In the genomic region with DNA sequence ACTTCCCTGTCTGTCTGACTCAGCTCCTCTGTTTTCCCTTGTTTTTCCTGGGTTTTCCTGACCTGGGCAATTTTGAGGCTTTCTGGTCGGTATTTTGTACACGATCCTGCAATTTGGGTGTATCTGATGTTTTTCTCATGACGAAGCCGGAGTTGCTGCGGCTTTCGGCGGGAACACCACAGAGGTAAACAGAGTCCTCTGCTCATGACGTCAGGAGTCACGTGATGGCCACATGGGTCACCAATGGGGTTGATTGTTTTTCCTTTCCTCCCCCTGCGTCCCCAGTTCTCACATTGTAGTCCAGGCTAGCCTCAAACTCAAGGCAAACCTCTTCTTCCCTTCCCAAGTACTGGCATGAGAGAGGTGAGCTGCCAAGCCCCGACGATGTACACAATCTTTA, we compare ENCODE assay signal across 24 mouse cellular contexts. TPM values are rescaled to one million over a fixed set of nuclear protein-coding genes. Genes with fewer than 3 reads are reported as not detected.
DNase-seq lines count a peak whose midpoint lies in the region; ATAC-seq and TF ChIP-seq lines count a peak whose summit lies in the region.
"Had no signal": no experiment of that assay in that cellular context is flagged by ENCODE, and none has a peak within 500 bp of the region (broad histone marks: within the 10 kb centered on the region; RNA-seq: fewer than 3 reads in every experiment).

No protein-coding gene starts in this region.

- H3K27ac ChIP-seq in liver, adult 2 months (replicated peaks; ENCODE audit: insufficient read depth, low read depth, low read length), result peak overlapping the region; percentile 1; the same call in 1 of the 2 replicates
- no peak overlapping the region for H3K27ac ChIP-seq in liver, embryonic 12.5 days
- H3K27ac ChIP-seq in CH12.LX (ENCODE audit: insufficient read depth, low read depth), result no peak overlapping the region
- H3K27ac ChIP-seq in intestine, postnatal 0 days (ENCODE audit: low read depth, low read length), result no peak overlapping the region
- H3K27ac ChIP-seq: embryonic facial prominence, embryonic 12.5 days; heart, adult 2 months; hindbrain, postnatal 0 days; limb, embryonic 13.5 days; liver, embryonic 15.5 days; macrophage; midbrain, embryonic 15.5 days; neural tube, embryonic 13.5 days had no signal

- H3K9me3 ChIP-seq in liver, embryonic 12.5 days (replicated peaks), result peaks cover 11% of the 10 kb centered on the region
- peaks cover 29% of the 10 kb centered on the region for H3K9me3 ChIP-seq in CH12.LX (replicated peaks; ENCODE audit: low read length)
- no peaks in the 10 kb centered on the region for H3K9me3 ChIP-seq in intestine, postnatal 0 days (ENCODE audit: control insufficient read depth)
- H3K9me3 ChIP-seq: embryonic facial prominence, embryonic 12.5 days; limb, embryonic 13.5 days; liver, embryonic 15.5 days; midbrain, embryonic 15.5 days; neural tube, embryonic 13.5 days had no signal

- H3K36me3 ChIP-seq in liver, adult 2 months (ENCODE audit: control insufficient read depth, insufficient read depth, low read length), result no peaks in the 10 kb centered on the region
- no peaks in the 10 kb centered on the region for H3K36me3 ChIP-seq in liver, embryonic 12.5 days
- H3K36me3 ChIP-seq in CH12.LX (replicated peaks in 1 of 2; ENCODE audit: control insufficient read depth in 1 of 2, insufficient read depth in 1 of 2, low read length in 1 of 2), result no peaks in the 10 kb centered on the region
- peaks cover 12% of the 10 kb centered on the region; the same call in 1 of the 2 replicates for H3K36me3 ChIP-seq in intestine, postnatal 0 days (ENCODE audit: control insufficient read depth, insufficient read depth)
- H3K36me3 ChIP-seq: liver, embryonic 15.5 days; midbrain, embryonic 15.5 days; neural tube, embryonic 13.5 days had no signal

- H3K4me3 ChIP-seq in liver, adult 2 months (ENCODE audit: insufficient read depth, low read depth, low read length), result no peak overlapping the region
- H3K4me3 ChIP-seq in liver, embryonic 12.5 days, result no peak overlapping the region
- no peak overlapping the region for H3K4me3 ChIP-seq in CH12.LX (replicated peaks in 1 of 3; ENCODE audit: low read depth in 2 of 3, low read length in 2 of 3, poor library complexity in 1 of 3)
- peak overlapping the region; percentile 24; the same call in 1 of the 2 replicates for H3K4me3 ChIP-seq in intestine, postnatal 0 days (ENCODE audit: low read depth, low read length)
- H3K4me3 ChIP-seq: embryonic facial prominence, embryonic 12.5 days; heart, adult 2 months; liver, embryonic 15.5 days; midbrain, embryonic 15.5 days; neural tube, embryonic 13.5 days had no signal

- TF ChIP-seq CTCF in liver, adult 2 months (IDR thresholded peaks at IDR 0.05; ENCODE audit: low read depth, low read length), result no peak
- no peak for TF ChIP-seq CTCF in CH12.LX (conservative IDR thresholded peaks at IDR 0.05 in 1 of 2, IDR thresholded peaks at IDR 0.05 in 1 of 2; ENCODE audit: low read depth in 2 of 2, low read length in 2 of 2)
- no peak for TF ChIP-seq CTCF in intestine, postnatal 0 days (IDR thresholded peaks at IDR 0.05; ENCODE audit: low read depth)

- peaks cover 3% of the 10 kb centered on the region; the same call in 1 of the 2 replicates for H3K4me1 ChIP-seq in liver, adult 2 months (ENCODE audit: control insufficient read depth, insufficient read depth, low read length)
- H3K4me1 ChIP-seq in liver, embryonic 12.5 days, result no peaks in the 10 kb centered on the region
- no peaks in the 10 kb centered on the region; a peak in 1 of 4 replicates for H3K4me1 ChIP-seq in CH12.LX (ENCODE audit: control insufficient read depth in 1 of 2, insufficient read depth in 2 of 2)
- H3K4me1 ChIP-seq in intestine, postnatal 0 days (replicated peaks; ENCODE audit: control insufficient read depth, insufficient read depth, low read length), result 0 out of 2 replicates have a peak, but pooled peaks cover 4% of the 10 kb centered on the region
- H3K4me1 ChIP-seq: liver, embryonic 15.5 days; midbrain, embryonic 15.5 days had no signal

- TF ChIP-seq POLR2A in liver, adult 2 months (IDR thresholded peaks at IDR 0.05; ENCODE audit: extremely low read depth, insufficient read depth, low read length), result no peak
- TF ChIP-seq POLR2A in CH12.LX (IDR thresholded peaks at IDR 0.05; ENCODE audit: low read depth, low read length), result no peak

- dilution Hi-C loops in CH12.LX (cut with MboI; ENCODE audit: extremely low pct_ligation_motif_present, extremely low pct_unique_long_range_greater_than_20kb, low sequenced_read_pairs), result no loop called here

- H3K79me2 ChIP-seq in liver, adult 2 months (ENCODE audit: control insufficient read depth, insufficient read depth, low read length), result no peaks in the 10 kb centered on the region
- H3K79me2 ChIP-seq in CH12.LX (replicated peaks; ENCODE audit: control insufficient read depth, extremely low read depth, insufficient read depth, poor library complexity, severe bottlenecking), result no peaks in the 10 kb centered on the region

- H3K9ac ChIP-seq in liver, adult 2 months (ENCODE audit: low read depth, low read length), result no peak overlapping the region
- H3K9ac ChIP-seq in liver, embryonic 12.5 days, result no peak overlapping the region
- no peak overlapping the region for H3K9ac ChIP-seq in CH12.LX (ENCODE audit: insufficient read depth, low read depth)
- H3K9ac ChIP-seq in intestine, postnatal 0 days (ENCODE audit: low read depth, low read length), result no peak overlapping the region
- H3K9ac ChIP-seq: embryonic facial prominence, embryonic 12.5 days; forebrain, postnatal 0 days; limb, embryonic 13.5 days; liver, embryonic 15.5 days; midbrain, embryonic 15.5 days; neural tube, embryonic 13.5 days had no signal

- no peaks in the 10 kb centered on the region for H3K27me3 ChIP-seq in liver, adult 2 months (ENCODE audit: control insufficient read depth, insufficient read depth, low read length)
- no peaks in the 10 kb centered on the region; the same call in 1 of the 2 replicates for H3K27me3 ChIP-seq in liver, embryonic 12.5 days (replicated peaks)
- H3K27me3 ChIP-seq in CH12.LX (replicated peaks), result peaks cover 61% of the 10 kb centered on the region
- H3K27me3 ChIP-seq in intestine, postnatal 0 days (replicated peaks; ENCODE audit: control insufficient read depth, insufficient read depth, low read length), result no peaks in the 10 kb centered on the region
- H3K27me3 ChIP-seq: embryonic facial prominence, embryonic 12.5 days; limb, embryonic 13.5 days; liver, embryonic 15.5 days; midbrain, embryonic 15.5 days; neural tube, embryonic 13.5 days had no signal

- WGBS in liver, adult 2 months, result 30% methylated on average over 12 of the region's 12 CpGs
- 65% methylated on average over 12 of the region's 12 CpGs for WGBS in liver, embryonic 12.5 days (ENCODE audit: insufficient replicate concordance)
- 62% methylated on average over 12 of the region's 12 CpGs for WGBS in intestine, postnatal 0 days

- peak; percentile 70 for DNase-seq in liver, adult 2 months (ENCODE audit: extremely low read depth, low read depth, low spot score)
- DNase-seq in CH12.LX (ENCODE audit: extremely low read depth) (no peak), R1 (ENCODE audit: low read depth, low spot score) (peak; percentile 59)
- DNase-seq in right cerebral cortex, adult 2 months (ENCODE audit: low spot score in 2 of 2), result no peak
- DNase-seq in cerebellum, postnatal 25 days, result no peak
- DNase-seq: B cell, adult 2 months; cerebellum, adult 11-12 months; cerebellum, postnatal 10 days; forebrain, postnatal 0 days; gastrocnemius, postnatal 25 days; kidney, adult 18-20 months; right cerebral cortex, postnatal 4 days had no signal

- in situ Hi-C loops in CH12.LX (cut with MboI; ENCODE audit: low pct_ligation_motif_present, low pct_unique_long_range_greater_than_20kb, low sequenced_read_pairs), result no loop called here

- no peak for TF ChIP-seq RAD21 in CH12.LX (IDR thresholded peaks at IDR 0.05; ENCODE audit: low read depth, low read length)

- H3K4me2 ChIP-seq in liver, embryonic 12.5 days, result no peak overlapping the region
- no peak overlapping the region for H3K4me2 ChIP-seq in CH12.LX (ENCODE audit: insufficient read depth, low read depth, poor library complexity, severe bottlenecking)
- H3K4me2 ChIP-seq in intestine, postnatal 0 days (replicated peaks; ENCODE audit: low read depth), result peak overlapping the region; percentile 57; the same call in 1 of the 2 replicates
- H3K4me2 ChIP-seq: embryonic facial prominence, embryonic 12.5 days; midbrain, embryonic 15.5 days; neural tube, embryonic 13.5 days had no signal

- no peak for ATAC-seq in liver, embryonic 12.5 days
- ATAC-seq in intestine, postnatal 0 days, result no peak
- no peak for ATAC-seq in frontal cortex, adult (ENCODE audit: low TSS enrichment)
- ATAC-seq: midbrain, embryonic 15.5 days had no signal

- TF ChIP-seq EP300 in CH12.LX (IDR thresholded peaks at IDR 0.05; ENCODE audit: low read length), result no peak

TF ChIP-seq in CH12.LX, 34 proteins besides CTCF, POLR2A, EP300 and RAD21:
- TF ChIP-seq BHLHE40 (IDR thresholded peaks at IDR 0.05; ENCODE audit: low read depth, low read length) (0 out of 2 replicates have a peak, but pooled peaks have one; percentile 6), SIN3A (IDR thresholded peaks at IDR 0.05; ENCODE audit: low read length) (no peak)

RNA-seq across cellular contexts. Expression of a gene that starts 20.1 kb away (rescaled TPM):
- 14.4 and 25.8 TPM in 2 replicates for total RNA-seq in liver, adult 2 months (2014; rRNA removed)
- polyA plus RNA-seq in liver, adult 2 months (2012; rRNA removed), result 34.3 and 64.4 TPM in 2 replicates
- 1.9 and 2.4 TPM in 2 replicates for polyA plus RNA-seq in liver, embryonic 12.5 days (2016; fragmentation: Nextera tagmentation; extraction: Ambion mirVana)
- total RNA-seq in CH12.LX (2012; rRNA removed) (0.08 and 0.21 TPM in 2 replicates), CH12.LX (2014; rRNA removed) (0.15 TPM in 1 of 2 replicates, not detected in the other)
- polyA plus RNA-seq in CH12.LX (2012; ENCODE audit: insufficient read length, low read depth), result 0.19 and 0.40 TPM in 2 replicates
- polyA plus RNA-seq in intestine, postnatal 0 days (2015; fragmentation: Nextera tagmentation; extraction: Ambion mirVana), result 4.5 and 6.3 TPM in 2 replicates
- total RNA-seq: hematopoietic stem cell, adult 5-6 weeks had no signal
- polyA plus RNA-seq: macrophage had no signal

RNA-seq across cellular contexts. Expression of a gene that starts 41.6 kb away (rescaled TPM):
- 7.7 and 9.3 TPM in 2 replicates for total RNA-seq in liver, adult 2 months (2014; rRNA removed)
- 11.6 and 12.0 TPM in 2 replicates for polyA plus RNA-seq in liver, adult 2 months (2012; rRNA removed)
- polyA plus RNA-seq in liver, embryonic 12.5 days (2016; fragmentation: Nextera tagmentation; extraction: Ambion mirVana), result 2.1 TPM in 2 replicates
- 0.67 and 0.81 TPM in 2 replicates for total RNA-seq in CH12.LX (2012; rRNA removed)
- 0.55 and 0.58 TPM in 2 replicates for total RNA-seq in CH12.LX (2014; rRNA removed)
- polyA plus RNA-seq in CH12.LX (2012; ENCODE audit: insufficient read length, low read depth), result 0.67 and 0.70 TPM in 2 replicates
- 5.6 and 6.6 TPM in 2 replicates for polyA plus RNA-seq in intestine, postnatal 0 days (2015; fragmentation: Nextera tagmentation; extraction: Ambion mirVana)
- total RNA-seq: hematopoietic stem cell, adult 5-6 weeks had no signal

RNA-seq across cellular contexts. Expression of a gene that starts 45.7 kb away (rescaled TPM):
- total RNA-seq in liver, adult 2 months (2014; rRNA removed), result 0.40 and 0.55 TPM in 2 replicates
- polyA plus RNA-seq in liver, adult 2 months (2012; rRNA removed), result 0.40 and 0.50 TPM in 2 replicates
- polyA plus RNA-seq in liver, embryonic 12.5 days (2016; fragmentation: Nextera tagmentation; extraction: Ambion mirVana), result 3.3 and 3.5 TPM in 2 replicates
- total RNA-seq in CH12.LX (2012; rRNA removed) (4.5 and 5.3 TPM in 2 replicates), CH12.LX (2014; rRNA removed) (1.0 and 1.1 TPM in 2 replicates)
- polyA plus RNA-seq in CH12.LX (2012; ENCODE audit: insufficient read length, low read depth), result 2.8 and 3.2 TPM in 2 replicates
- polyA plus RNA-seq in intestine, postnatal 0 days (2015; fragmentation: Nextera tagmentation; extraction: Ambion mirVana), result 0.97 and 0.98 TPM in 2 replicates
- polyA plus RNA-seq: macrophage had no signal

Comparison
In these comparisons a context has a peak if more than half of its experiments do, and no peak if none do; other contexts are left out.
1. DNase-seq: peak in liver, adult 2 months (single experiment) and R1 (single experiment); none in CH12.LX (single experiment), right cerebral cortex, adult 2 months (0 of 2) and cerebellum, postnatal 25 days (0 of 2).